Mouse (Mus musculus) left cerebral cortex, postnatal 14 days (tissue): ENCODE results near the gene Olfr159. TPM values are rescaled to one million over a fixed set of nuclear protein-coding genes. Genes with fewer than 3 reads are reported as not detected.

Experiments used
- DNase-seq, 2 experiments: peaks; one replicate each; pipeline ENCODE4 v3.0.0; 2021 to 2022; ENCODE audit warnings: low spot score in 2 of 2, mixed read lengths in 1 of 2
- intact Hi-C: fragments of 180-260 bp; cut with DNase I; formaldehyde crosslinking; loops from one replicate; pipeline ENCODE4 v1.15.1; 2025
- total RNA-seq, 2 experiments: library from RNA; stranded (reverse); gene quantifications; 2 replicates each; pipeline ENCODE4 v1.2.3; 2021

Gene Olfr159
- total RNA-seq, 2 experiments from 2014 or later = not detected

DNA sequence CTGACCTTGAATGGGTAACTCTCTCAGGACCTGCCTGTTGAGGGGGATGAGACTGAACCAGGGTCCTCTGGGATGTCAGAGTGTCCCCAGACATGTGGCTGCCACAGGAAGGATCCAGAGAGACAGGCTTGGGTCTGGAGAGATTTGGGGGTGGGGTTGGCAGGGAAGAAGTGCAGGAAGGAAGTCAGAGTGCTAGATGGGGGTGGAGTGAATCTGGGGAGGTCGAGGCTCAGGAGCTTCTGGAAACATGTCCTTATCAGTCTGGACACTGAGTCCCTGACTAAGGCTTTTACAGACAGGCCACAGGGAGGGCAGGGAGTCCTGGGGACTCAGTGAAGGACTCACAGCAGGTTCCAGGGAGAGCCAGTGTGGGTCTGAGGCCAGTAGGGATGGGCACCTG lies 38.6 kb downstream of the Olfr159 start:
- intact Hi-C loops = no loop called here
- DNase-seq = no peak

DNA sequence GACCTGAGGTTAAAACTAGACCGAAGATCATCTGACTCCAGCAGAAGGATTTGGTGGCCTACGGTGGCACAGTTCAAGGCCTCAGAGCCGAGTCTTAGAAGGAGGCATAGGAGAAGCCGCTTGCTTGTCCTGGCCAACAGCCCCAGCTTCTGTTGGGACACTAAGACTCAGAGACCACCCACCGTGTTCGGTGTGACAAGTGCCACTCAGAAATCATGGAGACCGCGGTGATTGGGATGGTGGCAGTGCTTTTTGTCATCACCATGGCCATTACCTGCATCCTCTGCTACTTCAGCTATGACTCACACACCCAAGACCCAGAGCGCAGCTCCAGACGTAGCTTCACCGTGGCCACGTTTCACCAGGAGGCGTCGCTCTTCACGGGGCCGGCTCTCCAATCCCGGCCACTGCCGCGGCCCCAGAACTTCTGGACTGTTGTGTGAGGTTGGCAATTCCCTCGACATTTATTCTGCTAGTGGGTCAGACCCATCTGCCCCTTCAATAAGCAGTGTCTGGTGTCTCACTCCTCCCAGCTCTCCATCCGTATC lies 40.0 kb downstream of the Olfr159 start:
- DNase-seq = no peak
- intact Hi-C loops = no loop called here

DNA sequence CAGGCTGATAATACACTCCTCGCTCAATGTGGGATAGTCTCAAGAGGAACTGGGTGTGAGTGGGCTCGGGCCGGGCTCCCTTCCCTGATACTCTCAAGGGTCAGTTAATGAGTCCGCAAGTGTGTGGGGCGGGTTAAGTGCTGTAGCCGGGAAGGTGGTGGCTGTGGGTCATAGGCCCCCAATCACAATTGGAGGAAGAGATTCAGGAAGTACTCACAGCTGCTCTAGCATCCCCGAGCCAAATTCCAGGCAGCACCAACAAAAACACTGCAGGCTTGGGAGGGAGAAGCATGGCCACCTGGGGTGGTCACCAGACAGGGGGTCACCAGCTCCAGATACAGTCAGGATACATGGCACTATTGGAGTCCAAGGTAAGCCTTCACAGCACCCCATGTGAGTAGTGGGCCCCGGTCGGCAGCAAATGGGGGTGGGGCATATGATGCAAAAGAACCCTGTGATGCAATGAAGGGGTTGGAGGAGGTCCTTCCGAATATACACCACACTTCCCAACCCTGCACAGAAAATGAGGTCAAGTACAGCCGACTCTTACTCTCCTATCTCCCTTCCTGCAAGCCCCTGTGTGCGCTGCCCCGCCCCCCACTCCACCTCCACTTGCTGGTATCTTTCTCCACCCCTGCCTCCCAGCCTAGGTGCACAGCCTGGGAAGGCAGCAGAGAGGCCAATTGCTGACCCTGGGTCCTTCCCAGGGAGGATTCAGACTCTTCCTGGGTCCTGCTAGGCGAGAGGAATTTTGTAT lies 40.8 kb downstream of the Olfr159 start, which contains the start of gene Spaar:
TSS of gene Spaar (plus strand) at position 241 of the 757 bp plus-strand sequence.
- no peak for DNase-seq
- intact Hi-C loops = no loop called here

DNA sequence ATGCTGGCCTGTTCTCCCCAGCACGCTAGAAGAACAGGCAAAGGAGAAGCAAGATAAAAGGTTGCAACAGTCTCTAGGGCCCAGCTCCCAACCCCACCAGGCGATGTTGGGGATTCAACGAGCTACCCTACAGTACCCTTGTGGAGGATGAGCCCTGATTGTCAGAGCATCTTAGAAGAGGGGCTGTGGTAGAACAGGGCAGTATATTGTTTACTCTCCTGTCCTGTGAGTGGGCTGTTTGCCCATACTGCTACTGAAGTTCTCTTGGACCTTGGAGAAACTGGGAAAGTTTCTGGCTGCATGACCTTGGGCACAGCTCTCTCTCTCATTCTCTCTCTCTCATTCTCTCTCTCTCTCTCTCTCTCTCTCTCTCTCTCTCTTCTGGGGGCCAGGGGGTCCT lies 41.7 kb downstream of the Olfr159 start:
- DNase-seq = no peak
- intact Hi-C loops = no loop called here

DNA sequence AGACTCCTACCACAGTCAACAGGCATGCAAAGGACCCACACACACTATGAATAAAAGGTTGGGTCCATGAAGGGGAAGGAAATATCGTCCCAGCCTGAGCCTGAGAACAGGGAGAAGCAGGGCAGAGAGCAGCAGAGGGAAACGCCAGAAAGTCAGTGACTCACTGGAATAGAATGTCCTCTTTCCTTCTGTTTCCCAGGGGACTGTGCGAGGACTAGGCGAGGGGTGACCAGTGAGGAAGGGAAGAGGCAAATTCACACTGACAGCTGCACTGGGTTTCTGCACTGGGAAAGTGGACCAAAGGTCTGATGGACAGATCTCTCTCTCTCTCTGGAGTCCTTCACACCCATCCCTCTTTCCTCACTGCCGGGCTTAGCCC lies 42.2 kb downstream of the Olfr159 start:
- no peak for DNase-seq
- intact Hi-C loops = no loop called here

GRCm38 (mm10) chr4:43727718-43728575 lies 42.9 kb downstream of the Olfr159 start:
- DNase-seq = no peak
- intact Hi-C loops = no loop called here

DNA sequence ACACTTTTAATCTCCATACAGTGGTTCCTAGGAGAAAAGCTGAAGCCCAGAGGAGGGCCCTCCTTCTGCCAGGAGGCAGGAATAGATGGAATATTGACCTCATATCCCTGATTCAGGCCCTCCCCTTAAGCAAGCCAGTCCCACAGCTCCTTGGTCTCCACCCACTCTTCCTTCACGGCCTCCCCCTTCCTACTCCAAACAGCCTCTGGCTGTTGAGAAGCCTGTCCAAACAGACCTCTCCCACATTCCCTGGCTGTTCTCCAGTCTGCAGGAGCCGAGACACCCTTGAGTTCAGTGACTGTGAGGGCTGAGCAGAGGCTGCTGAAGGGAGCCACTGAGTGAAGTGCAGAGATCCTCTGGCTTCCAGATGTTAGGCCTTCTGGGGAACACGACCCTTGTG lies 43.8 kb downstream of the Olfr159 start, which contains the start of gene Hrct1:
TSS of gene Hrct1 (plus strand) at position 194 of the 400 bp plus-strand sequence.
- intact Hi-C loops = no loop called here
- peak; percentile 44 to 48 for DNase-seq

GRCm38 (mm10) chr4:43726228-43726993 lies 44.4 kb downstream of the Olfr159 start:
- intact Hi-C loops = no loop called here
- DNase-seq = no peak

DNA sequence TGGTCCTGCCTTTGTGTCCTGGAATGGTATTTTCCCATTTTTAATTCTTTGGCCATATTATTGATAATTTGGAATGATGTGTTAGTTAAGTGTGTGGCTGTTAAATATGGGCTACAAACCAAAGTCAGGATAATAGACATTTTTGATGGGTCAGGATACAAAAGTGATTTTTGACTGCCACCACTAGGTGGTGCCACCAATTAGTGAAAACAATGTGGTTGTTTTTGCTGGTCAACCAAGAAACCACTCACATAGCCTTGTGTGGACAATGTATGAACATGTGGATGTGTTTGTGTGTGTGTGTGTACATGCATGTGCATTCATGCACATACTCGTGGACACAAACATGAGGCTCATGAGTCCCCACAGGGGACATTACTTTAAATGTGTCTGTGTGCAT lies 46.0 kb downstream of the Olfr159 start:
- intact Hi-C loops = no loop called here
- DNase-seq = no peak

GRCm38 (mm10) chr4:43722191-43722590 lies 48.6 kb downstream of the Olfr159 start:
- intact Hi-C loops = no loop called here
- peak in 1 of 2 experiments; percentile 45 for DNase-seq

GRCm38 (mm10) chr4:43720491-43721228 lies 50.1 kb downstream of the Olfr159 start:
- peak in 1 of 2 experiments; percentile 43 for DNase-seq
- intact Hi-C loops = no loop called here

Other genes starting within 250 kb of the Olfr159 start
- 1 to 10 TPM; 6.0 to 7.6 TPM for gene Tpm2, start 247.2 kb downstream of the Olfr159 start, total RNA-seq
- gene Creb3, start 208.7 kb downstream of the Olfr159 start, total RNA-seq = 10 to 100 TPM; 68.9 to 69.2 TPM
- gene Tln1, start 208.3 kb downstream of the Olfr159 start, total RNA-seq = 10 to 100 TPM; 53.6 to 60.4 TPM
- gene Rgp1, start 192.3 kb downstream of the Olfr159 start, total RNA-seq = 10 to 100 TPM; 47.7 to 56.3 TPM
- gene Gba2, start 192.1 kb downstream of the Olfr159 start, total RNA-seq = 10 to 100 TPM; 67.8 to 71.5 TPM
- gene Msmp, start 186.5 kb downstream of the Olfr159 start, total RNA-seq = not detected
- gene Npr2, start 139.1 kb downstream of the Olfr159 start, total RNA-seq = 10 to 100 TPM; 38.5 to 43.3 TPM
- gene Spag8, start 117.4 kb downstream of the Olfr159 start, total RNA-seq = under 1 TPM; 0.68 to 0.75 TPM
- gene Hint2, start 114.5 kb downstream of the Olfr159 start, total RNA-seq = 10 to 100 TPM; 32.7 to 36.7 TPM
- 10 to 100 TPM; 66.6 to 75.5 TPM for gene Tmem8b, start 102.0 kb downstream of the Olfr159 start, total RNA-seq
- 1 to 10 TPM; 1.3 to 1.8 TPM for gene Fam221b, start 101.9 kb downstream of the Olfr159 start, total RNA-seq
- not detected for gene Olfr70, start 70.2 kb downstream of the Olfr159 start, total RNA-seq
- gene Olfr71, start 60.8 kb downstream of the Olfr159 start, total RNA-seq = not detected
- under 1 TPM; 0.64 to 0.68 TPM for gene Hrct1, start 43.8 kb downstream of the Olfr159 start, total RNA-seq
- under 1 TPM; 0.48 to 0.53 TPM for gene Spaar, start 41.0 kb downstream of the Olfr159 start, total RNA-seq
- gene Olfr156, start 52.9 kb upstream of the Olfr159 start, total RNA-seq = not detected
- gene Olfr157, start 69.2 kb upstream of the Olfr159 start, total RNA-seq = not detected
- not detected for gene Olfr155, start 80.6 kb upstream of the Olfr159 start, total RNA-seq
- gene Reck, start 104.5 kb upstream of the Olfr159 start, total RNA-seq = 1 to 10 TPM; 5.6 to 7.3 TPM
- gene Glipr2, start 186.4 kb upstream of the Olfr159 start, total RNA-seq = 1 to 10 TPM; 1.7 to 2.0 TPM
- gene Ccin, start 212.5 kb upstream of the Olfr159 start, total RNA-seq = not detected
- 100 to 1,000 TPM; 300 to 308 TPM for gene Clta, start 233.4 kb upstream of the Olfr159 start, total RNA-seq